Mouse (Mus musculus): ENCODE measurements at regions not wholly inside any gene's neighbourhood (a gene's known extent, or its start where the extent isn't known, plus 50 kb on each side); places are given as distances from the start of the nearest gene placed in this dataset.

DNA sequence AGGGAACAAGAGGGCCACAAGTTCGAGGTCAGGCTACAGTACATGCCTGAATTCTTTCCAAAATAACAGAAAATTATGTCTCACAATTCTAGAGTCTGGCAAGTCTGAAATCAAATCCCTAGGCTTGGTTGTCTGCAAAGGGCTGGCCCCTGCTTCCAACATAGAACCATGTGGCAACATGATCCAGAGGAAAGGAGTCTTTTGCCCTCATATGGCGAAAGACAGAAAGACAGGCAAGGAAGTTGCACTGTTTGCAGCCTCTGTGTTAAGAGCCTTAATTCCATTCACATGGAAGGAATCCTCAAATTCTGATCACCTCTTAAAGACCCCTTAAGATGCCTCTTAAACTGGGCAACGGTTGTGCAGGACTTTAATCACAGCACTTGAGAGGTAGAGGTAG lies 123.7 kb upstream of the Actbl2 start:
- no peak overlapping the region for H3K4me3 ChIP-seq (ENCODE audit: insufficient read depth in 1 of 2, low read depth in 1 of 2, low read length in 2 of 2, poor library complexity in 1 of 2, severe bottlenecking in 1 of 2)
- H3K4me1 ChIP-seq (ENCODE audit: control insufficient read depth in 2 of 2, insufficient read depth in 2 of 2, low read length in 2 of 2, poor library complexity in 1 of 2) = no peaks in the 10 kb centered on the region
- TF ChIP-seq CHD2 (IDR thresholded peaks at IDR 0.05; ENCODE audit: low read depth, low read length) (no peak), ZC3H11A (IDR thresholded peaks at IDR 0.05; ENCODE audit: borderline replicate concordance, low read depth, low read length) (no peak), MAFK (IDR thresholded peaks at IDR 0.05; ENCODE audit: insufficient read depth, low read depth, low read length) (no peak), ZNF384 (IDR thresholded peaks at IDR 0.05; ENCODE audit: low read depth, low read length) (no peak), HCFC1 (IDR thresholded peaks at IDR 0.05; ENCODE audit: borderline replicate concordance, insufficient read depth, low read length) (no peak)
- in situ Hi-C loops (cut with MboI; ENCODE audit: low sequenced_read_pairs in 2 of 2, unreplicated experiment in 2 of 2) = no loop called here
- no peak for DNase-seq (ENCODE audit: low read depth, low spot score)
- no peaks in the 10 kb centered on the region for H3K36me3 ChIP-seq (ENCODE audit: control insufficient read depth, insufficient read depth, low read length, poor library complexity, severe bottlenecking)
- no peak overlapping the region for H3K9ac ChIP-seq (ENCODE audit: insufficient read depth, low read depth, low read length, poor library complexity, severe bottlenecking)
- no peak overlapping the region for H3K27ac ChIP-seq (ENCODE audit: insufficient read depth, low read depth, low read length, poor library complexity, severe bottlenecking)
- H3K9me3 ChIP-seq (ENCODE audit: control insufficient read depth, insufficient read depth, low read depth, low read length) = no peaks in the 10 kb centered on the region

DNA sequence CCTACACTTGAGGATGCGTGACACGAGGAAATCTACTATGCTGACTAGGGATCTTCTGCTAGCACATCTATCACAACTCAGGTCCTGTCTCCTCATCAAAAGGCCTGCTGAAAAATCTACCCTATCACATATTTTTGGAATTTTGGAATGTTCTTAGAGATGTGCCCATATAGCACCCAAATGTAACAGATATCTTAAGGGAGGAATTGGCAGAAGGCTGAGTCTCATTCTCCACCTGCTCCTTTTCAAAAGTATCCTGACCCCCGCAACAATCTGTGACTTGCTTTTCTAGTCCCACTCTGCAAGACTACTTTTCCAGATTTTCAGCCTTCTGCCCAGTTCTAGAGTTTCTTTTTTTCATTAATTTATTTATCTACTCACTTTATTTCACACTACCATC lies 118.4 kb upstream of the Actbl2 start:
- Histone ChIP-seq H3K4me3 (ENCODE audit: insufficient read depth in 1 of 2, low read depth in 1 of 2, low read length in 2 of 2, poor library complexity in 1 of 2, severe bottlenecking in 1 of 2) (no peak overlapping the region), H3K9me3 (ENCODE audit: control insufficient read depth, insufficient read depth, low read depth, low read length) (no peaks in the 10 kb centered on the region), H3K4me1 (ENCODE audit: control insufficient read depth in 2 of 2, insufficient read depth in 2 of 2, low read length in 2 of 2, poor library complexity in 1 of 2) (no peaks in the 10 kb centered on the region), H3K9ac (ENCODE audit: insufficient read depth, low read depth, low read length, poor library complexity, severe bottlenecking) (no peak overlapping the region), H3K27ac (ENCODE audit: insufficient read depth, low read depth, low read length, poor library complexity, severe bottlenecking) (no peak overlapping the region), H3K36me3 (ENCODE audit: control insufficient read depth, insufficient read depth, low read length, poor library complexity, severe bottlenecking) (no peaks in the 10 kb centered on the region)
- TF ChIP-seq CHD2 (IDR thresholded peaks at IDR 0.05; ENCODE audit: low read depth, low read length) (no peak), HCFC1 (IDR thresholded peaks at IDR 0.05; ENCODE audit: borderline replicate concordance, insufficient read depth, low read length) (no peak), MAFK (IDR thresholded peaks at IDR 0.05; ENCODE audit: insufficient read depth, low read depth, low read length) (no peak), ZNF384 (IDR thresholded peaks at IDR 0.05; ENCODE audit: low read depth, low read length) (no peak), ZC3H11A (IDR thresholded peaks at IDR 0.05; ENCODE audit: borderline replicate concordance, low read depth, low read length) (no peak)
- in situ Hi-C loops (cut with MboI; ENCODE audit: low sequenced_read_pairs in 2 of 2, unreplicated experiment in 2 of 2) = no loop called here
- DNase-seq (ENCODE audit: low read depth, low spot score) = no peak

DNA sequence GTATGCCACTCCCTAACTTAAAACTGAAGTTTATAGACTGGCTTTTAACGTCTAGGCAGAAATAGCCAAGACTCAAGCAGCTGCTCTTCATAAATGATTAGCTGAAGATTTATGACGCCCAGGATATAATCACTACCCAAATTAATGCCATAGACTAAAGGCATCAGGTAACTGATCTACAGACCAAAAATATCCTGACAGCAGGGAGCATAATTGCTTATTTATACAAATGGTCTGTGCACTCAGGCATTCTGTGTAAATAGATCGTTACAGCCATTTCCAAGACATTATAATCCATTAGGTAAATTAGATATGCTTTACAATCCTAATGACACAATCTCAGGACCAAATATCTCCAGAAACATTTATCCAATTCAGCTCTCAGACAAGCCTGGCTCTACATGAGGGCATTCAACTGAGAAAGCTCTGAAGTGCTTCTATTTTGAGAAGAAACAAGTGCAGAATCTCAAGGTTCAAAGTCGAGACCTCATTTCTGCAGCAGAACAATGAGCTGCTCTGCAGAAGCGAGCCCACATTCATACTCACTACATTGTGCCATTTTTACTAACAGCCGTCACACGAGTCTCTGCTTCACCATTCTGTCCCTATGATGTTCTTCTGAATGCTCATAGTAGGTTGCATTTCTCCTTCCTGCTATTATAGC lies 111.9 kb upstream of the Actbl2 start:
- Histone ChIP-seq H3K27ac (ENCODE audit: insufficient read depth, low read depth, low read length, poor library complexity, severe bottlenecking) (no peak overlapping the region), H3K9ac (ENCODE audit: insufficient read depth, low read depth, low read length, poor library complexity, severe bottlenecking) (no peak overlapping the region), H3K36me3 (ENCODE audit: control insufficient read depth, insufficient read depth, low read length, poor library complexity, severe bottlenecking) (no peaks in the 10 kb centered on the region), H3K4me1 (ENCODE audit: control insufficient read depth in 2 of 2, insufficient read depth in 2 of 2, low read length in 2 of 2, poor library complexity in 1 of 2) (no peaks in the 10 kb centered on the region), H3K9me3 (ENCODE audit: control insufficient read depth, insufficient read depth, low read depth, low read length) (no peaks in the 10 kb centered on the region), H3K4me3 (ENCODE audit: insufficient read depth in 1 of 2, low read depth in 1 of 2, low read length in 2 of 2, poor library complexity in 1 of 2, severe bottlenecking in 1 of 2) (no peak overlapping the region)
- no peak for DNase-seq (ENCODE audit: low read depth, low spot score)
- TF ChIP-seq MAFK (IDR thresholded peaks at IDR 0.05; ENCODE audit: insufficient read depth, low read depth, low read length) = no peak
- TF ChIP-seq ZNF384 (IDR thresholded peaks at IDR 0.05; ENCODE audit: low read depth, low read length) = no peak
- TF ChIP-seq ZC3H11A (IDR thresholded peaks at IDR 0.05; ENCODE audit: borderline replicate concordance, low read depth, low read length) = no peak
- TF ChIP-seq HCFC1 (IDR thresholded peaks at IDR 0.05; ENCODE audit: borderline replicate concordance, insufficient read depth, low read length) = no peak
- TF ChIP-seq CHD2 (IDR thresholded peaks at IDR 0.05; ENCODE audit: low read depth, low read length) = no peak
- in situ Hi-C loops (cut with MboI; ENCODE audit: low sequenced_read_pairs in 2 of 2, unreplicated experiment in 2 of 2) = no loop called here

DNA sequence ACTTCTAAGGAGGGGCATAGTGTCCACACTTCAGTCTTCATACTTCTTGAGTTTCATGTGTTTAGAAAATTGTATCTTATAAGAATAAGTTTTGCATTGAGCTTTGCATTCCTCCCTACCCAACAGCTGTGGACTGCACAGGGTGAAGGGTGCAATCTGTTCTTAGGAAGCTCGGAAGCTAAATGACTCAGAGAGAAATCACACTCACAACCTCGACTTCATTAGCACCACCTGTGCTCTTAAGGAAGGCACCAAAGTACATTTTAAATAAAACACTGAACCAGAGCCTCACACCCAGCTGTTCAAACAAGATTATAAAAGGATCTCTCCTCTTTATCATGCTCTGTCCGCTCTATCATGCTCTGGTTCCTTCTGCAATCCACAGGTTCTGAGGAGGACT lies 110.1 kb upstream of the Actbl2 start:
- Histone ChIP-seq H3K9me3 (ENCODE audit: control insufficient read depth, insufficient read depth, low read depth, low read length) (no peaks in the 10 kb centered on the region), H3K9ac (ENCODE audit: insufficient read depth, low read depth, low read length, poor library complexity, severe bottlenecking) (no peak overlapping the region), H3K36me3 (ENCODE audit: control insufficient read depth, insufficient read depth, low read length, poor library complexity, severe bottlenecking) (no peaks in the 10 kb centered on the region), H3K27ac (ENCODE audit: insufficient read depth, low read depth, low read length, poor library complexity, severe bottlenecking) (no peak overlapping the region), H3K4me3 (ENCODE audit: insufficient read depth in 1 of 2, low read depth in 1 of 2, low read length in 2 of 2, poor library complexity in 1 of 2, severe bottlenecking in 1 of 2) (no peak overlapping the region), H3K4me1 (ENCODE audit: control insufficient read depth in 2 of 2, insufficient read depth in 2 of 2, low read length in 2 of 2, poor library complexity in 1 of 2) (no peaks in the 10 kb centered on the region)
- no peak for DNase-seq (ENCODE audit: low read depth, low spot score)
- in situ Hi-C loops (cut with MboI; ENCODE audit: low sequenced_read_pairs in 2 of 2, unreplicated experiment in 2 of 2) = no loop called here
- no peak for TF ChIP-seq ZNF384 (IDR thresholded peaks at IDR 0.05; ENCODE audit: low read depth, low read length)
- TF ChIP-seq MAFK (IDR thresholded peaks at IDR 0.05; ENCODE audit: insufficient read depth, low read depth, low read length) = no peak
- no peak for TF ChIP-seq ZC3H11A (IDR thresholded peaks at IDR 0.05; ENCODE audit: borderline replicate concordance, low read depth, low read length)
- no peak for TF ChIP-seq HCFC1 (IDR thresholded peaks at IDR 0.05; ENCODE audit: borderline replicate concordance, insufficient read depth, low read length)
- TF ChIP-seq CHD2 (IDR thresholded peaks at IDR 0.05; ENCODE audit: low read depth, low read length) = no peak

All from ES-E14 (cell line).